Mouse (Mus musculus) adrenal gland, postnatal 14 days (tissue): ENCODE data around the gene Hdac10. TPM values are rescaled to one million over a fixed set of nuclear protein-coding genes. Genes with fewer than 3 reads are reported as not detected.

Experiments
- DNase-seq: peaks from one replicate; pipeline ENCODE4 v3.0.0; 2021; ENCODE audit warnings: mixed read lengths
- long read RNA-seq, 2 experiments: library from polyadenylated mRNA; stranded (forward); transcript quantifications; one replicate each; pipeline ENCODE4 v2.0.0; 2021
- total RNA-seq: library from RNA; stranded (reverse); gene quantifications from 2 replicates; pipeline ENCODE4 v1.2.3, GENCODE M21; 2021

Hdac10 gene
- 11.9 and 13.2 TPM in 2 replicates for total RNA-seq
- long read RNA-seq, experiment 1, transcript Hdac10-201 (20 exons, 2,412 nt): major isoform, 5 of 24 reads
- long read RNA-seq, experiment 1, partial matches to known transcripts: 4 of 24 reads
- long read RNA-seq, experiment 1, other reads (novel, unspliced or antisense): 12 of 24 reads
- long read RNA-seq, experiment 2, transcript Hdac10-201 (20 exons, 2,412 nt): major isoform, 5 of 18 reads
- long read RNA-seq, experiment 2, partial matches to known transcripts: 1 of 18 reads
- long read RNA-seq, experiment 2, other reads (novel, unspliced or antisense): 11 of 18 reads

- DNase-seq: peak; percentile 90
Observed at GRCm38 (mm10) chr15:89128382-89129350, at the start of gene Hdac10. TSS of gene Hdac10 (minus strand) at chr15:89128700.

GRCm38 (mm10) chr15:89177576-89178259 lies 49.2 kb upstream of the Hdac10 start:
- no peak for DNase-seq

- DNase-seq: peak; percentile 94
Observed at GRCm38 (mm10) chr15:89177121-89177520, 48.6 kb upstream of the Hdac10 start.

DNA sequence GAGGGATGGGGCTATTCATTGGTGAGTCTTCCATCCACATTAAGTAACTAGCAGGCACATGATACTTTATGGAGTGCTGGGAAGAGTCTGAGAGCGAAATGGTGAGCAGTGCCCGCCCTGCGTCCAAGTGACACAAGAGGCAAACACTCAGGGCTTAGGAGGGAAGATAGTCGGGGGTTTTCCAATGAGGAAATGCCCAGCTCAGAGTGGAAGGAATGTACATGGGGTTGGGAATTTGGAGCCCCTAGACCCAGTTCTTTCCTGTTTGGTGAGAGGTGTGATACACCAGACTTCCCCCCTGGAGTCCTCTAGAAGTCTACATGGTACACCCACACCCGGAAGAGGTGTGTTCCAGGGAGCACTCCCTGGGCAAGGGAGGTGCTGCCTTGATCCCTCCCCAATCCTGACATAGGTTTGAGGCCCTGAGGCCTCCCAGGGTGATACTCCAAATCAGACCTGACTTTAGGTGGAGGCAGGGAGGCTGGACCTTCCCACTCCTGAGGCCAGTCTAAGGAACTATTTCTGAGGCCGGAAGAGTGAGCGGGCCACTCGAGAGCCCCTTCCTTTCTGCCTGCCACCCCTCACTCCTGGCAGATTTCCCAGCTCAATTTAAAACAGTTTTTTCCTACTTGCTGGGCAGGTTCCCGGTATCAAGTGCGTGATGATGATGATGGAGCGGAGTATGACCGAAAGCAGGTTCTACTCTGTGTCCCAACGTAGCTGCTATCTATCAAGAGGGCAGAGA lies 47.1 kb upstream of the Hdac10 start:
- DNase-seq: no peak

- DNase-seq: no peak
Observed at GRCm38 (mm10) chr15:89174889-89175339, 46.4 kb upstream of the Hdac10 start.

- DNase-seq: peak; percentile 85
Observed at GRCm38 (mm10) chr15:89173906-89174214, 45.4 kb upstream of the Hdac10 start.

GRCm38 (mm10) chr15:89173024-89173905 lies 44.8 kb upstream of the Hdac10 start:
- DNase-seq: peak; percentile 59

GRCm38 (mm10) chr15:89172276-89172935 lies 43.9 kb upstream of the Hdac10 start:
- no peak for DNase-seq

DNA sequence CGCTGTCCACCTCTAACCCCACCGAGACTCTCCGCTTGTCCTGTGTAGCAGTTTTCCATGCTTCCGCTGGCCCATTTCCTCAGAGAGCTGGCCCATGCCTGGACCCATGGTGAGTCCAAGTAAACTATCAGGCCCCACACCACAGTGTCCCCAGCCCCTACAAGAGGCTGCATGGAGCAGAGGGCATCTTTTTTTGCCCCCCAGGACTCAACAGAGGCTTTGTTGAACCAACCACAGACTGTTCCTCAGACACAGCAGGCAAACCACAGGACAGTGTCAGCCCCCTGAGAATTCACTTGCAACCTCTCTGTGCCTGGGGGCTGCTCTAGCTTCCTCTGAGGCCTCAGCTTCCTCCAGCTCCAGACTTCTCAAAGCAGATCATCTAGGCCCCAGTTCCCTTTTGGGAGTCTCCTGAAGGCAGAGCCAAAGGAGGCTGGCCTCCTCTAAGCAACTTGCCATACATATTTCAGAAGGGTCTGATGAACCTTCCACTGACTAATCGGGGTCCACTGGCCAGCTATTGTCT lies 43.1 kb upstream of the Hdac10 start:
- no peak for DNase-seq

- DNase-seq: peak; percentile 48
Observed at GRCm38 (mm10) chr15:89170102-89170501, 41.6 kb upstream of the Hdac10 start.

GRCm38 (mm10) chr15:89169431-89169830 lies 40.9 kb upstream of the Hdac10 start:
- peak; percentile 90 for DNase-seq

GRCm38 (mm10) chr15:89168922-89169321 lies 40.4 kb upstream of the Hdac10 start:
- DNase-seq: no peak

- DNase-seq: no peak
Observed at GRCm38 (mm10) chr15:89165478-89165877, 37.0 kb upstream of the Hdac10 start.

DNA sequence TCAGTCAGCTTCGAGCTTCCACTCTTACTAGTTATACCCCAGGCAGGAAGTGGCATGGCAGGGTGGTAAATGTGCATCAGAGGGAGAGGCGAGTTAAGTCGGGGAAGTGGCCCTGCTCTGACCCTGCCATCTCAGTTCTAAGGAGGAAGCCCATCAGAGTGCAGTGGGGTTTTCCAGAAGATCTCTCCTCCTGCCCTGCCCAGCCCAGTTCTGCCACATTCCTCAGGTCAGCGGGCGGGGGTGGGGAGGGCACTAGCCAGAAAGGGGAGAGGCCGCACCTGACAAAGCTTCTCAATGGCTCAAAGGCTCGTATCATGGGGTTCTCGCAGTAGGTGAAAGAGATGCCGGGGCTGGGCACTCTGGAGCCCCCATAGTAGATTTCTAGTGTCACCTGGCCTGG lies 32.9 kb upstream of the Hdac10 start:
- no peak for DNase-seq

DNA sequence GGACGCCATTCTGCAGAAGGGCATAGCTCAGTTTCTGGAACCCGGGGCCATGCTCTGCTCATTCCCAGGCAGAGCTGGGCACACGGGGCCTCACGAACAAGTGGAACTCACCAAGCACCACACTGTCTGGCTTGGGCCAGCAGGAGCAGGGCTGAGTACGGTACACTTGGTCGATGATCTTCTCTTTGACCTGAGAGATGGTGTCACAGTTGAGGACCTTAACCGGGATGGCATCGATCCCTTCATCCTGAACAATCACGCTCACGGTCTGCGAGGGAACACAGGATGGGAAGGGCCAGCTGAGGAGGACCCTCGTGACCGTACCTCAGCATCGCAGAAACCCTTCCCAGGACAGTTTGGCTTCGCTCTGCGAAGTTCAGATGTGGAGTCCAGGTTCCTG lies 30.0 kb upstream of the Hdac10 start:
- DNase-seq: no peak

DNA sequence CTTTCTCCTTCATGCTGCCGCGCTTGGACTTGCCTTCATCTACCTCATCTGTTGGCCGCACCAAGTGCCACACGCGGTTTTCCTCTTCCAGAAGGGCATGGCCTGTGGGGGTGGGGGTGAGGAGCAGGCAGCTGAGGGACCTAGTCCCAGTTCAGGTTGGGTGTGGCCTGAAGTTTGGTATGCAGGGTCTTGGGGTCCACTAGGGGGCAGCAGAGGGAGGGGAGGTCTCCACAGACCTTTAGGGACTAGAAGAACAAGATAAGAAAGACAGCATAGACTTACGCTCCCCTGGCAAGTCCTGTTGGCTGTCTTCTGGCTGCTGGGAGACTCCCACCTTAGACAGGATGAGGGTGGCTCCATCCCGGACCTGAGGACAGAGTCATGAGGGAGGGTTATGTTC lies 29.5 kb upstream of the Hdac10 start:
- DNase-seq: peak; percentile 78

- no peak for DNase-seq
Observed at GRCm38 (mm10) chr15:89152312-89152711, 23.8 kb upstream of the Hdac10 start.

DNA sequence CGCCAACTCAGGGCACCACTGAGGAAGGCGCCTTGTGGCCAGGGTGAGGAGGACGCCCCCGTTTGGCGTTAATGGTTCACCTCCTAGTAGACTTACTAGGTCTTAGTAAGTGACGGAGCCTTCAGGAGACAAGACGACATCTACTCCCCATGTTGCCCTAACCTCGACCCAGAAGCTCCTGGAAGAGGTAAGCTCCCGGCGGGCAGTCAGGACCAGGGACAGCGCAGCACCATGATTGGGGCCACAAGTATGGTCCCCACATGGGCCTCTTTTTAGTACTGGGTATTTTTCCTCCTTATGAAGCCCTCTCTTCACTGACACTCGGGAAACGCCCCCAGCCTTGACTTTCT lies 21.5 kb upstream of the Hdac10 start:
- DNase-seq: peak; percentile 74

GRCm38 (mm10) chr15:89149271-89150040 lies 21.0 kb upstream of the Hdac10 start, which contains the start of gene Mapk11:
TSS of gene Mapk11 (minus strand) at chr15:89149628.
- DNase-seq: peak; percentile 49
